Comparison of ENCODE assay signal across 13 mouse cellular contexts in the genomic region with DNA sequence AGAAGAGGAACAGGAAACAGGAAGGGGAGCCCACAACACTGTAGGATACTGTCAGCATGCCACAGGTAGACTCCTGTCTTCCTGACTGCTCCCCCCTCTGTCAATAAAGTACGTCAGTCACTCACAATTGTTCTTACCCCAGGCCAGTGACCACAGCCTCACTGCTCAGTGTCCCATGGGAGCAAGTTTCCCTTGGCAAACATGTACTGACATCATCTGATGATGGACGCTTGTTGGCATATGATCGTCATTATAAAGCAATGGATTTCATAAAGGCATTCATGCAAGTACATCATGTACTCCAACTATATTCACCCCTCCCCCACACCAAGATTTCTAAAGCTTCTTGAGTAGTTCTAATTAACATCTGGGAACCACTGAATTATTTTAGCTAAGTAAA.
"Had no signal": no experiment of that assay in that cellular context is flagged by ENCODE, and none has a peak within 500 bp of the region (broad histone marks: within the 10 kb centered on the region; RNA-seq: fewer than 3 reads in every experiment).

No protein-coding gene starts in this region.

- DNase-seq: gastrocnemius, postnatal 14 days; gastrocnemius, postnatal 36 days; heart, adult 18-20 months; heart, postnatal 10 days; heart, postnatal 36 days; kidney, adult 11 months; kidney, adult 2 months; kidney, adult 9 months; kidney, postnatal 14 days; kidney, postnatal 36 days; layer of hippocampus, adult 9-11 months; layer of hippocampus, postnatal 36 days; left cerebral cortex, postnatal 4 days had no signal
